Mouse (Mus musculus): ENCODE data around the gene Dnajc28. TPM values are rescaled to one million over a fixed set of nuclear protein-coding genes. Genes with fewer than 3 reads are reported as not detected.

Gene Dnajc28
- 1.1 and 1.7 TPM in 2 replicates for polyA plus RNA-seq (2012; ENCODE audit: low replicate concordance)

GRCm38 (mm10) chr16:91618511-91619501 is at the start of gene Dnajc28:
Dnajc28 (minus strand) TSS chr16:91619026.

DNA sequence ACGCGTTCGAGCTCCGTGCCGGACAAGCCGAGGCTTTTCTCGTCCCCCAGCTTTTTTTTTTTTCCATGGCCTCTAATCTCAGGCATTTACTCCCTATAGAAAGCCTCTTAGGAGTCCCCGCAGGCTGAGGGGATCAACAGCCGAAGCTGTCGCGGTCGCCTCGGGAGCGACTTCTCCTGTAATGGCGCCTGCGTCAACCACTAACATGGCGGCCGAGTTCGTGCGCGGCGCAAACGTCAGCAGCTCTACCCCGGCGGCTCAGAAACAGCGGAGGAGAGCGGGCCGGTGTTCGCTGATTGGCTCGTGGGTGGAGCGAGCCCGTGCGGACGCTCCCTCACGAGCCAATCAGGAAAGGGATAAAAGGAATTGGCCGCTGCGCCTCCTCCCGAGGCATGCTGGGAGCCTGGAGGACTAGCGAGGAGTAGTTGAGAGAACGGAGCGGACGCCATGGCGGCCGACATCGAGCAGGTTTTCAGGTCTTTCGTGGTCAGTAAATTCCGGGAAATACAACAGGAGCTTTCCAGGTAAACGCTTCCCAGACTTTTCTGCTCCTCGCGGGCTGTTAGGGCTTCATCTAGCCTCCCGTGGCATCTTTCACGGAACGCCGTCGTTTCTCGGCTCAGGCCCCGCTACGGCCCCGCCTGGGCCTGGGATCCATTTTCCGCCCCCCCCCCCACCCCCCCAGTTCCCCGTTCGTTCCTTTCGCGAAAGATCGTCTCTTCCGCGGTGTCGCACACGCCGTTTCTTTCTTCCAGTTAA is 28.8 kb upstream of the Dnajc28 start, which contains the start of gene Son:
Gene Son (plus strand): TSS at position 46 of the 759 bp plus-strand sequence.

DNA sequence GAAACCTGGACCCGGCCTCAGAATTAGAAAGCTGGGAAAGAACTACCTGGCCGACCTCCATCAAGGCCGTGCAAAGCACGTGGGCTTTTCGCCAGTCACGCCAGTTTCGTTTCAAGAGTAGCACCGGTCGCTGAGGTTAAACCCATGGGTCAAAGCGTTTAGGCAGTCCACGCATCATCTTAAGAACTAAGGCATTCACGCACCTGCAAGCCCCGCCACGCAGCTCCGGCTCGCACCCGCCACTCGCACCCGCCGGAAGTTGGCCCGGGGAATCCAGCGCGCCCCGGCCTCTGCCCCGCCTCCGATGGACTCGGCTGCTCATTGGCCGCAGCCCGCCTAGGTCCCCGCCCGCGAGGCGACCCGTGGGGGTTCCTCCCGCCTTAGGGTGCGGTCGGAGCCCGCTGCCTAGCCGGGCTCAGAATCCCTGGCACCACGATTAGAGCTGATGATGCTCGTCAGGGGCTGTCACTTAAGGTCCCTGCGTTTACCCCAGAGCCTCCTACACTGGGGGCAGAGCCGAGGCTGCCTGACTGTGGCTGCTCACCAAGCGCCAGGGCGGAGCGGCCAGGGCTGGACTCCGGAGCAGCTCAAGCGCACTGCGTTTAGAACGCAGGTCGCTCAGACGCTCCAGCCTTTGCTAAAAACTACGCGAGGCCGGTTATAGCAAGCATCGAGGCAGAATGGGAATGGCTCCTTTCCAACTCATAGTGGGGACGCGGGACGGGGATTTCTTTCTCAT is 28.0 kb upstream of the Dnajc28 start, which contains the start of gene Gart:
Gene Gart (minus strand): TSS at position 272 of the 739 bp plus-strand sequence.

GRCm38 (mm10) chr16:91597672-91598010 is 21.2 kb downstream of the Dnajc28 start, which contains the start of gene Tmem50b:
Tmem50b (minus strand) TSS chr16:91597800.

Other genes with a start within 250 kb of the Dnajc28 start
- 61.0 and 154 TPM in 2 replicates for gene Ifnar2, start 246.2 kb downstream of the Dnajc28 start, polyA plus RNA-seq (2012; ENCODE audit: low replicate concordance)
- not detected in 2 replicates for gene Gm21970, start 227.3 kb downstream of the Dnajc28 start, polyA plus RNA-seq (2012; ENCODE audit: low replicate concordance)
- 34.3 and 38.9 TPM in 2 replicates for gene Il10rb, start 212.9 kb downstream of the Dnajc28 start, polyA plus RNA-seq (2012; ENCODE audit: low replicate concordance)
- gene Ifnar1, start 133.8 kb downstream of the Dnajc28 start, polyA plus RNA-seq (2012; ENCODE audit: low replicate concordance), result 24.0 and 33.7 TPM in 2 replicates
- gene Ifngr2, start 72.0 kb downstream of the Dnajc28 start, polyA plus RNA-seq (2012; ENCODE audit: low replicate concordance), result 28.8 and 98.8 TPM in 2 replicates
- 4.2 and 6.8 TPM in 2 replicates for gene Tmem50b, start 21.2 kb downstream of the Dnajc28 start, polyA plus RNA-seq (2012; ENCODE audit: low replicate concordance)
- 76.5 and 127 TPM in 2 replicates for gene Gart, start 27.9 kb upstream of the Dnajc28 start, polyA plus RNA-seq (2012; ENCODE audit: low replicate concordance)
- 56.1 and 84.0 TPM in 2 replicates for gene Son, start 28.5 kb upstream of the Dnajc28 start, polyA plus RNA-seq (2012; ENCODE audit: low replicate concordance)
- gene Donson, start 69.7 kb upstream of the Dnajc28 start, polyA plus RNA-seq (2012; ENCODE audit: low replicate concordance), result 25.3 and 66.5 TPM in 2 replicates
- gene Cryzl1, start 109.9 kb upstream of the Dnajc28 start, polyA plus RNA-seq (2012; ENCODE audit: low replicate concordance), result 1.2 and 4.7 TPM in 2 replicates
- gene Itsn1, start 110.3 kb upstream of the Dnajc28 start, polyA plus RNA-seq (2012; ENCODE audit: low replicate concordance), result 38.3 and 39.5 TPM in 2 replicates